Mouse (Mus musculus) forebrain, postnatal 0 days (tissue): ENCODE measurements at regions not wholly inside any gene's neighbourhood (a gene's known extent, or its start where the extent isn't known, plus 50 kb on each side); places are given as distances from the start of the nearest gene placed in this dataset.

Experiments
- ATAC-seq: fragments of 200-750 bp; cut with Nextera tagmentation; 2 replicates; pipeline ENCODE4 v1.8.0; 2017; ENCODE audit warnings: mild to moderate bottlenecking, moderate library complexity
- DNase-seq: peaks from one replicate; pipeline ENCODE4 v3.0.0-alpha.2; 2015
- H3K27ac ChIP-seq: fragments of 300-500 bp; sonication (generic); 2 replicates; pipeline ENCODE4 v1.5.1; 2014; ENCODE audit warnings: low read depth, mild to moderate bottlenecking, antibody characterized with exemption, low read length, moderate library complexity, mixed read lengths
- H3K27me3 ChIP-seq: fragments of 300-500 bp; sonication (generic); 2 replicates; pipeline ENCODE4 v1.6.1; 2014; ENCODE audit warnings: mild to moderate bottlenecking, low read length, mixed read lengths; ENCODE audit not compliant: insufficient read depth
- H3K36me3 ChIP-seq: fragments of 300-500 bp; sonication (generic); 2 replicates; pipeline ENCODE4 v1.6.1; 2014; ENCODE audit warnings: mild to moderate bottlenecking, moderate library complexity; ENCODE audit not compliant: insufficient read depth
- H3K4me1 ChIP-seq: fragments of 300-500 bp; sonication (generic); 2 replicates; pipeline ENCODE4 v1.6.1; 2014; ENCODE audit warnings: antibody characterized with exemption; ENCODE audit not compliant: insufficient read depth
- H3K4me2 ChIP-seq: fragments of 300-500 bp; sonication (generic); 2 replicates; pipeline ENCODE4 v1.6.1; 2014; ENCODE audit warnings: low read depth, mild to moderate bottlenecking, moderate library complexity
- H3K4me3 ChIP-seq: fragments of 300-500 bp; sonication (generic); 2 replicates; pipeline ENCODE4 v1.5.1; 2014; ENCODE audit warnings: low read depth, low read length, mixed read lengths
- H3K9ac ChIP-seq: fragments of 300-500 bp; sonication (generic); 2 replicates; pipeline ENCODE4 v1.6.1; 2014; ENCODE audit warnings: mild to moderate bottlenecking
- H3K9me3 ChIP-seq: fragments of 300-500 bp; sonication (generic); 2 replicates; pipeline ENCODE4 v1.6.1; 2016; ENCODE audit warnings: low read length
- CTCF ChIP-seq: sonication (generic); IDR thresholded peaks from 2 replicates; pipeline ENCODE4 v1.5.1; 2016; ENCODE audit warnings: antibody characterized with exemption, control low read depth, low read depth
- WGBS: fragments of 180-500 bp; shearing (Covaris S2); extraction: QIAGEN DNeasy Blood & Tissue Kit; methylation state at CpG from one replicate; pipeline ENCODE4 v1.1.7; 2014; 5-methylcytosine and 5-hydroxymethylcytosine counted together

- Histone ChIP-seq H3K36me3 (no peaks in the 10 kb centered on the region), H3K27me3 (no peaks in the 10 kb centered on the region), H3K4me3 (no peak overlapping the region), H3K4me1 (peaks cover 4% of the 10 kb centered on the region; the same call in 1 of the 2 replicates), H3K9ac (no peak overlapping the region), H3K9me3 (no peaks in the 10 kb centered on the region), H3K27ac (no peak overlapping the region), H3K4me2 (no peak overlapping the region)
- no peak for TF ChIP-seq CTCF
- DNase-seq: peak; percentile 57
- peak; percentile 90 for ATAC-seq
- WGBS: 67% methylated on average over 1 of the region's 1 CpGs
These were observed 1015.6 kb upstream of the Cdh10 start for GRCm38 (mm10) chr15:17803107-17803506.

GRCm38 (mm10) chr15:17830376-17830775 is 988.4 kb upstream of the Cdh10 start:
- H3K27ac ChIP-seq: no peak overlapping the region
- no peak overlapping the region for H3K9ac ChIP-seq
- no peak overlapping the region for H3K4me3 ChIP-seq
- no peaks in the 10 kb centered on the region for H3K27me3 ChIP-seq
- no peak for DNase-seq
- H3K9me3 ChIP-seq: no peaks in the 10 kb centered on the region
- H3K4me1 ChIP-seq: no peaks in the 10 kb centered on the region
- no peak overlapping the region for H3K4me2 ChIP-seq
- no peak for ATAC-seq
- WGBS: 82% methylated on average over 5 of the region's 5 CpGs
- H3K36me3 ChIP-seq: no peaks in the 10 kb centered on the region
- TF ChIP-seq CTCF: no peak

GRCm38 (mm10) chr15:17831987-17832386 is 986.8 kb upstream of the Cdh10 start:
- no peak for ATAC-seq
- no peaks in the 10 kb centered on the region for H3K9me3 ChIP-seq
- H3K27ac ChIP-seq: no peak overlapping the region
- H3K4me1 ChIP-seq: no peaks in the 10 kb centered on the region
- no peaks in the 10 kb centered on the region for H3K27me3 ChIP-seq
- no peak for TF ChIP-seq CTCF
- DNase-seq: no peak
- H3K4me2 ChIP-seq: no peak overlapping the region
- no peak overlapping the region for H3K4me3 ChIP-seq
- 96% methylated on average over 2 of the region's 2 CpGs for WGBS
- H3K9ac ChIP-seq: no peak overlapping the region
- no peaks in the 10 kb centered on the region for H3K36me3 ChIP-seq

GRCm38 (mm10) chr15:17880168-17880567 is 938.6 kb upstream of the Cdh10 start:
- 43% methylated on average over 2 of the region's 2 CpGs for whole genome bisulfite sequencing
- no peak overlapping the region for H3K4me3 ChIP-seq
- no peaks in the 10 kb centered on the region for H3K27me3 ChIP-seq
- H3K36me3 ChIP-seq: no peaks in the 10 kb centered on the region
- TF ChIP-seq CTCF: no peak
- no peak overlapping the region for H3K4me2 ChIP-seq
- H3K9ac ChIP-seq: no peak overlapping the region
- DNase-seq (peak; percentile 24), ATAC-seq (no peak)
- no peak overlapping the region for H3K27ac ChIP-seq
- H3K4me1 ChIP-seq: no peaks in the 10 kb centered on the region
- H3K9me3 ChIP-seq: no peaks in the 10 kb centered on the region

- no peak for TF ChIP-seq CTCF
- DNase-seq (peak; percentile 21), ATAC-seq (peak; percentile 42)
- Histone ChIP-seq H3K9ac (no peak overlapping the region), H3K4me3 (no peak overlapping the region), H3K36me3 (no peaks in the 10 kb centered on the region), H3K27me3 (no peaks in the 10 kb centered on the region), H3K4me1 (no peaks in the 10 kb centered on the region), H3K9me3 (no peaks in the 10 kb centered on the region), H3K27ac (no peak overlapping the region), H3K4me2 (no peak overlapping the region)
- WGBS: 60% methylated on average over 1 of the region's 1 CpGs
These were observed 929.4 kb upstream of the Cdh10 start for GRCm38 (mm10) chr15:17889309-17889708.

GRCm38 (mm10) chr15:17900026-17900425 is 918.7 kb upstream of the Cdh10 start:
- Histone ChIP-seq H3K4me1 (no peaks in the 10 kb centered on the region), H3K36me3 (no peaks in the 10 kb centered on the region), H3K27me3 (no peaks in the 10 kb centered on the region), H3K4me3 (no peak overlapping the region), H3K9ac (no peak overlapping the region), H3K9me3 (no peaks in the 10 kb centered on the region), H3K4me2 (no peak overlapping the region), H3K27ac (no peak overlapping the region)
- TF ChIP-seq CTCF: no peak
- DNase-seq (no peak), ATAC-seq (no peak)
- 95% methylated on average over 1 of the region's 1 CpGs for WGBS

GRCm38 (mm10) chr15:17912241-17912640 is 906.5 kb upstream of the Cdh10 start:
- ATAC-seq (no peak), DNase-seq (no peak)
- Histone ChIP-seq H3K27me3 (no peaks in the 10 kb centered on the region), H3K4me1 (no peaks in the 10 kb centered on the region), H3K9ac (no peak overlapping the region), H3K36me3 (no peaks in the 10 kb centered on the region), H3K27ac (no peak overlapping the region), H3K4me2 (no peak overlapping the region), H3K4me3 (no peak overlapping the region), H3K9me3 (no peaks in the 10 kb centered on the region)
- TF ChIP-seq CTCF: no peak
- 91% methylated on average over 2 of the region's 2 CpGs for WGBS

GRCm38 (mm10) chr15:17932573-17932972 is 886.2 kb upstream of the Cdh10 start:
- TF ChIP-seq CTCF: no peak
- Histone ChIP-seq H3K27me3 (no peaks in the 10 kb centered on the region), H3K9me3 (no peaks in the 10 kb centered on the region), H3K4me3 (no peak overlapping the region), H3K36me3 (no peaks in the 10 kb centered on the region), H3K4me1 (no peaks in the 10 kb centered on the region), H3K27ac (no peak overlapping the region), H3K9ac (no peak overlapping the region), H3K4me2 (no peak overlapping the region)
- DNase-seq: no peak
- ATAC-seq: no peak
- 53% methylated on average over 3 of the region's 3 CpGs for WGBS
